Mouse (Mus musculus): Measurements from ENCODE around the gene Rab11fip4.

DNA sequence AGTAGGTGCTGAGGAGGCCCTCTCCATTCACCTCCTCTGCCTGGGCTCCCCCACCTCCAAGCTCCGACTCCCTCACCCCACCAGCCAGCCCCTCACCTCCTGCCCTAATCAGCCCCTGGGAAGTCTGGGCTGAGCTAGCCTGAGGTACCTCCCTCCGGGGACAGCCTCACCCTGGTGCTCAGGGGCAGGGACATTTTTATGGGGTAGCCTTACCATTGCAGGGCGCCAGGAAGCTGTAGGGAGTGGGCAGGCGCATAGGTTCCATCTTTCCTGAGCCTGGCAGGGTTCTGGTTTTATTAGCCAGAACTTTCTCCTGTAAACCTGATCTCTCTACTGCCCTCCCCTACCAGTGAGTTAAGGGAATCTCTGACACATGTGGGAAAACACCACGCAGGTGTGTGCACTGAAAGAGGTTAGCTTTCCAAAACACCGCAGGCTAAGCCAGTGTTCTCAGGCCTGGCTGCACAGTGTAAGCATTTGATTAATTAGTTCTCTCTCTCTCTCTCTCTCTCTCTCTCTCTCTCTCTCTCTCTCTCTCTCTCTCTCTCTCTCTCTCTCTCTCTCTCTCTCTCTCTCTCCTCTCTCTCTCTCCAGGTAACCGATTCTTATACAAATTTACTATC lies 38.9 kb downstream of the Rab11fip4 start:
- TF ChIP-seq CTCF (IDR thresholded peaks at IDR 0.05; ENCODE audit: control insufficient read depth, insufficient read depth, low read length) (no peak), POLR2A (IDR thresholded peaks at IDR 0.05; ENCODE audit: borderline replicate concordance, control insufficient read depth, low read depth, low read length) (no peak)
